Mouse (Mus musculus): ENCODE data around the gene Map7d2. TPM values are rescaled to one million over a fixed set of nuclear protein-coding genes. Genes with fewer than 3 reads are reported as not detected.
"Not testable (repeated sequence)": the region's sequence is repeated elsewhere in the genome, so short reads cannot be mapped to it uniquely, and the experiment has no call there.

Gene Map7d2
- polyA plus RNA-seq, 1 experiment from 2014 or later = 1.4 TPM

GRCm38 (mm10) chrX:159390347-159390962, 23.9 kb upstream of the Map7d2 start:
- DNase-seq (ENCODE audit: low spot score) (no peak), ATAC-seq (ENCODE audit: low FRiP score, low TSS enrichment) (no peak)
- Histone ChIP-seq H3K27ac (replicated peaks) (no peak overlapping the region), H3K36me3 (ENCODE audit: control insufficient read depth, insufficient read depth, low read length) (no peaks in the 10 kb centered on the region), H3K4me3 (ENCODE audit: low read depth, low read length) (no peak overlapping the region), H3K27me3 (ENCODE audit: control insufficient read depth, insufficient read depth, low read length) (no peaks in the 10 kb centered on the region), H3K9me3 (ENCODE audit: control insufficient read depth, low read length) (no peaks in the 10 kb centered on the region), H3K9ac (ENCODE audit: low read length) (no peak overlapping the region), H3K4me1 (replicated peaks; ENCODE audit: control insufficient read depth, insufficient read depth) (no peaks in the 10 kb centered on the region), H3K4me2 (replicated peaks; ENCODE audit: low read depth) (no peak overlapping the region)
- TF ChIP-seq EP300 (optimal IDR thresholded peaks at IDR 0.05) = no peak
- no peak for TF ChIP-seq CTCF (IDR thresholded peaks at IDR 0.05; ENCODE audit: low read depth)
- 72% methylated on average over 6 of the region's 6 CpGs for WGBS

- no peak overlapping the region for H3K9ac ChIP-seq (ENCODE audit: low read length)
- 71% methylated on average over 3 of the region's 3 CpGs for WGBS
- no peak for DNase-seq (ENCODE audit: low spot score)
- no peak for ATAC-seq (ENCODE audit: low FRiP score, low TSS enrichment)
- no peaks in the 10 kb centered on the region for H3K27me3 ChIP-seq (ENCODE audit: control insufficient read depth, insufficient read depth, low read length)
- no peak overlapping the region for H3K27ac ChIP-seq (replicated peaks)
- H3K36me3 ChIP-seq (ENCODE audit: control insufficient read depth, insufficient read depth, low read length) = no peaks in the 10 kb centered on the region
- TF ChIP-seq EP300 (optimal IDR thresholded peaks at IDR 0.05) = no peak
- no peak for TF ChIP-seq CTCF (IDR thresholded peaks at IDR 0.05; ENCODE audit: low read depth)
- no peaks in the 10 kb centered on the region for H3K4me1 ChIP-seq (replicated peaks; ENCODE audit: control insufficient read depth, insufficient read depth)
- H3K4me2 ChIP-seq (replicated peaks; ENCODE audit: low read depth) = no peak overlapping the region
- no peaks in the 10 kb centered on the region for H3K9me3 ChIP-seq (ENCODE audit: control insufficient read depth, low read length)
- H3K4me3 ChIP-seq (ENCODE audit: low read depth, low read length) = no peak overlapping the region
Observed at GRCm38 (mm10) chrX:159391239-159391638, 23.1 kb upstream of the Map7d2 start.

DNA sequence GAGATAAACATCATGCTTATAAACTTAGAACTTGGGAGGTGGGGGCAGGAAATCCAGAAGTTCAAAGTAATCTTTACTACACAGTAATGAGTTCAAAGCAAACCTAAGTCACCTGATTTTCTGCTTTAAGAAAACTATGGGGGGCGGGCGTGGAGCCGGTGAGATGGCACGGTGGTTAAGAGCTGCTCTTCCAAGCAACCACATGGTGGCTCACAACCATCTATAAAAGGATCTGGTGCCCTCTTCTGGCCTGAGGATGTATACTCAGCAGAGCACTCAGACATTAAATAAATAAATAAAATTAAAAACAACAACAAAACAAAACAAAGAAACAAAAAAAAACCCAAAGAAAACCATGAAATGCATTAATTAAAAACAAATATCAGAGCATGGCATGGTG, 5.1 kb upstream of the Map7d2 start:
- Histone ChIP-seq H3K9me3 (ENCODE audit: control insufficient read depth, low read length) (no peaks in the 10 kb centered on the region), H3K36me3 (ENCODE audit: control insufficient read depth, insufficient read depth, low read length) (no peaks in the 10 kb centered on the region), H3K4me1 (replicated peaks; ENCODE audit: control insufficient read depth, insufficient read depth) (no peaks in the 10 kb centered on the region), H3K27ac (replicated peaks) (no peak overlapping the region), H3K4me3 (ENCODE audit: low read depth, low read length) (no peak overlapping the region), H3K4me2 (replicated peaks; ENCODE audit: low read depth) (no peak overlapping the region), H3K27me3 (ENCODE audit: control insufficient read depth, insufficient read depth, low read length) (no peaks in the 10 kb centered on the region), H3K9ac (ENCODE audit: low read length) (no peak overlapping the region)
- no peak for DNase-seq (ENCODE audit: low spot score)
- TF ChIP-seq EP300 (optimal IDR thresholded peaks at IDR 0.05) (no peak), CTCF (IDR thresholded peaks at IDR 0.05; ENCODE audit: low read depth) (peak; percentile 64)
- WGBS = 34% methylated on average over 4 of the region's 4 CpGs
- no peak for ATAC-seq (ENCODE audit: low FRiP score, low TSS enrichment)

DNA sequence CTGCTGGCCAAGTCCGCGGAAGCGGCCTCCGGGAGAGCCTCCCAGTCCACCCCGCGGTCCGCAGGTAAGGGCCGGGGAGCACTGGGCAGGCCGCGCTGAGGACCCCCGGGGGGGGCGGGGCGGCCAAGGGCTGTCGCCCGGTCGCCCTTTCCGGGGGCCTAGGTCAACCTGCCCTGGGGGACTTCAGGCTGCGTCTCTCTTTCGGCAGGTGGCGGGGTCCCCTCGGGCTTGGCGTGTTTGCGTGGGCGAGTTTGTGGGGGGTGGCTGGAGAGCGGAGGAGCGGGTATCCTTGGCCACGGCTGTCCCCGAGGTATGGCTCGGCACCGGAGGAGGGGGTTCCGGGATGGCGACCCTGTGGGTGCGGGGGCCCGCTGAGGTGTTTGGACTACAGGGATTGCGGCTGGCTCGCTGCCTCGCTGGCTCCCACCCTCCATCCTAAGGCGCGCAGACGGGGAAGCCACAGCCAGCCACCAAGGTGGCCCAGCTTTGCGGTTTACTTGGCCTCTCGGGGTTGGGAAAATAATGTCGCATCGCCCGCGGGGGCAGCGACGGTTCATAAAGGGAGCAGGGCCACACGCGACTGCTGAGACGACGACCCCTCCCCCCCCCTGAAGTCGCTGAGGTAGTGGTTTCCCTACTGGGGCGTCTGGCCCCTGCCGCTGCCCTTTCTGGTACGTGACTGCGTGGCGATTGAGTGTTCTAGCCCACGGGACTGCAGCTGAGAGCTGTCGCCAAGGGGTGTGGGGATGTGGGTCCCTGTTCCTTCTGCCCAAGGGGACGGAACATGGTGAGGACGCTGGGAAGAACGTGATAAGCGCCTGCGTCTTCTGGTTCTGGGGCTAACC, 679 bp downstream of the Map7d2 start:
- H3K9ac ChIP-seq (ENCODE audit: low read length) = no peak overlapping the region

GRCm38 (mm10) chrX:159430507-159430906, 16.1 kb downstream of the Map7d2 start:
- not testable (repeated sequence) for H3K9me3 ChIP-seq (ENCODE audit: control insufficient read depth, low read length); H3K27me3 ChIP-seq (ENCODE audit: control insufficient read depth, insufficient read depth, low read length); H3K4me1 ChIP-seq (replicated peaks; ENCODE audit: control insufficient read depth, insufficient read depth); H3K9ac ChIP-seq (ENCODE audit: low read length); H3K27ac ChIP-seq (replicated peaks); ATAC-seq (ENCODE audit: low FRiP score, low TSS enrichment); DNase-seq (ENCODE audit: low spot score); H3K4me3 ChIP-seq (ENCODE audit: low read depth, low read length); H3K36me3 ChIP-seq (ENCODE audit: control insufficient read depth, insufficient read depth, low read length); H3K4me2 ChIP-seq (replicated peaks; ENCODE audit: low read depth)
- 93% methylated on average over 3 of the region's 3 CpGs for WGBS

More for the DNA sequence above, 679 bp downstream of the Map7d2 start:
- ATAC-seq (ENCODE audit: low FRiP score, low TSS enrichment) (peak; percentile 38; the same call in 1 of the 2 replicates), DNase-seq (ENCODE audit: low spot score) (no peak)
- no peak for TF ChIP-seq EP300 (optimal IDR thresholded peaks at IDR 0.05)
- no peak for TF ChIP-seq CTCF (IDR thresholded peaks at IDR 0.05; ENCODE audit: low read depth)
- peak overlapping the region; percentile 48 for H3K4me3 ChIP-seq (ENCODE audit: low read depth, low read length)
- no peaks in the 10 kb centered on the region for H3K9me3 ChIP-seq (ENCODE audit: control insufficient read depth, low read length)
- 16% methylated on average over 47 of the region's 65 CpGs for WGBS
- H3K4me2 ChIP-seq (replicated peaks; ENCODE audit: low read depth) = peak overlapping the region; percentile 91
- no peaks in the 10 kb centered on the region for H3K36me3 ChIP-seq (ENCODE audit: control insufficient read depth, insufficient read depth, low read length)
- no peaks in the 10 kb centered on the region for H3K27me3 ChIP-seq (ENCODE audit: control insufficient read depth, insufficient read depth, low read length)
- no peak overlapping the region for H3K27ac ChIP-seq (replicated peaks)
- H3K4me1 ChIP-seq (replicated peaks; ENCODE audit: control insufficient read depth, insufficient read depth) = no peaks in the 10 kb centered on the region

DNA sequence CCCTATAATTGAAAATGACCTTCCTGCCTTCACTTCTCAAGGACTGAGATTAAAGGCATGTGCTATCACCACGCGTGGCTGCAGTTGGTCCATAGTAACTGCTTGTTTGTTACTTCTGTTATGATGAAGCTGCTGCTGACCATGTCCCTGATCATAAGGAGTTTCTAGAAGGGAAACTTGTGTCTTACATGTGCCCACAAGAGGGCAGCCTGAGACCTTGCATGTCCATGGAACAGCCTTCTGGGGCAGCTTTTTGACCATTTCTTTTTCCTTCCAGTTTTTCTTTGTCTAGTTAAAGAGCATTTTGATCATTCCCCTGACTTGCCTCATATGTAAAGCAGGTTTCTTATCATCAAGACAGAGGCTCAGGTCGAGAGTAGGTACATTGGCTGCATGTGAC, 27.8 kb downstream of the Map7d2 start:
- no peak overlapping the region for H3K9ac ChIP-seq (ENCODE audit: low read length)
- H3K4me1 ChIP-seq (replicated peaks; ENCODE audit: control insufficient read depth, insufficient read depth) = no peaks in the 10 kb centered on the region
- H3K9me3 ChIP-seq (ENCODE audit: control insufficient read depth, low read length) = no peaks in the 10 kb centered on the region
- TF ChIP-seq CTCF (IDR thresholded peaks at IDR 0.05; ENCODE audit: low read depth) (peak; percentile 75), EP300 (optimal IDR thresholded peaks at IDR 0.05) (no peak)
- H3K4me3 ChIP-seq (ENCODE audit: low read depth, low read length) = no peak overlapping the region
- no peak overlapping the region for H3K27ac ChIP-seq (replicated peaks)
- no peak for ATAC-seq (ENCODE audit: low FRiP score, low TSS enrichment)
- no peaks in the 10 kb centered on the region for H3K36me3 ChIP-seq (ENCODE audit: control insufficient read depth, insufficient read depth, low read length)
- H3K27me3 ChIP-seq (ENCODE audit: control insufficient read depth, insufficient read depth, low read length) = no peaks in the 10 kb centered on the region
- WGBS = 32% methylated on average over 3 of the region's 3 CpGs
- no peak overlapping the region for H3K4me2 ChIP-seq (replicated peaks; ENCODE audit: low read depth)
- DNase-seq (ENCODE audit: low spot score) = peak; percentile 26

Measured in stomach, postnatal 0 days (tissue).